Mouse (Mus musculus) liver, postnatal 0 days (tissue): ENCODE measurements around the gene Slc17a8. TPM values are rescaled to one million over a fixed set of nuclear protein-coding genes. Genes with fewer than 3 reads are reported as not detected.

Experiments
- ATAC-seq: fragments of 200-750 bp; cut with Nextera tagmentation; 2 replicates; pipeline ENCODE4 v1.8.0; 2017; ENCODE audit warnings: mild to moderate bottlenecking, moderate library complexity
- DNase-seq: peaks from one replicate; pipeline ENCODE4 v3.0.0-alpha.2; 2016
- H3K27ac ChIP-seq: fragments of 300-500 bp; sonication (generic); 2 replicates; pipeline ENCODE4 v1.5.1; 2014; ENCODE audit warnings: antibody characterized with exemption, moderate library complexity, mild to moderate bottlenecking, low read depth
- H3K27me3 ChIP-seq: fragments of 300-500 bp; sonication (generic); 2 replicates; pipeline ENCODE4 v1.6.1; 2014; ENCODE audit warnings: low read length, control low read depth, mixed read lengths; ENCODE audit not compliant: insufficient read depth
- H3K36me3 ChIP-seq: fragments of 300-500 bp; sonication (generic); replicated peaks from 2 replicates; pipeline ENCODE4 v1.6.1; 2014; ENCODE audit warnings: mild to moderate bottlenecking, control low read depth, low read length, moderate library complexity, mixed read lengths; ENCODE audit not compliant: insufficient read depth
- H3K4me1 ChIP-seq: fragments of 300-500 bp; sonication (generic); 2 replicates; pipeline ENCODE4 v1.6.1; 2014; ENCODE audit warnings: antibody characterized with exemption, mild to moderate bottlenecking, control low read depth; ENCODE audit not compliant: insufficient read depth
- H3K4me2 ChIP-seq: fragments of 300-500 bp; sonication (generic); 2 replicates; pipeline ENCODE4 v1.6.1; 2014; ENCODE audit warnings: low read depth, mild to moderate bottlenecking, low read length, moderate library complexity, mixed read lengths
- H3K4me3 ChIP-seq: fragments of 300-500 bp; sonication (generic); 2 replicates; pipeline ENCODE4 v1.5.1; 2014; ENCODE audit warnings: low read depth, low read length
- H3K9ac ChIP-seq: fragments of 300-500 bp; sonication (generic); replicated peaks from 2 replicates; pipeline ENCODE4 v1.6.1; 2014; ENCODE audit warnings: mild to moderate bottlenecking, moderate library complexity
- H3K9me3 ChIP-seq: fragments of 300-500 bp; sonication (generic); 2 replicates; pipeline ENCODE4 v1.6.1; 2016; ENCODE audit warnings: mild to moderate bottlenecking, control low read depth, low read length, mixed read lengths
- CTCF ChIP-seq: sonication (generic); IDR thresholded peaks from 2 replicates; pipeline ENCODE4 v1.5.1; 2016; ENCODE audit warnings: antibody characterized with exemption, low read depth
- EP300 ChIP-seq: IDR thresholded peaks from 2 replicates; pipeline ENCODE4 v1.6.1; 2016; ENCODE audit warnings: antibody characterized with exemption, low read depth, mild to moderate bottlenecking
- WGBS: fragments of 180-500 bp; shearing (Covaris S2); extraction: QIAGEN DNeasy Blood & Tissue Kit; methylation state at CpG from one replicate; pipeline ENCODE4 v1.1.7; 2014; ENCODE audit not compliant: insufficient replicate concordance; 5-methylcytosine and 5-hydroxymethylcytosine counted together
- polyA plus RNA-seq: library from polyadenylated mRNA; unstranded; fragments of >200 nt; fragmentation: Nextera tagmentation; extraction: Ambion mirVana; gene quantifications from 2 replicates; pipeline ENCODE4 v1.2.1, GENCODE M21; 2015

The Slc17a8 gene
- polyA plus RNA-seq, 1 experiment from 2014 or later, result 0.11 TPM

- Histone ChIP-seq H3K4me1 (peaks cover 3% of the 10 kb centered on the region), H3K27me3 (no peaks in the 10 kb centered on the region), H3K9ac (no peak overlapping the region), H3K4me2 (no peak overlapping the region), H3K27ac (peak overlapping the region; percentile 95), H3K36me3 (no peaks in the 10 kb centered on the region), H3K9me3 (no peaks in the 10 kb centered on the region), H3K4me3 (no peak overlapping the region)
- WGBS, result 43% methylated on average over 5 of the region's 5 CpGs
- TF ChIP-seq CTCF (no peak), EP300 (no peak)
- ATAC-seq, result peak; percentile 15; the same call in 1 of the 2 replicates
- DNase-seq, result no peak
Observed at GRCm38 (mm10) chr10:89631831-89632230, 10.8 kb upstream of the Slc17a8 start.

GRCm38 (mm10) chr10:89630564-89630963, 9.5 kb upstream of the Slc17a8 start:
- Histone ChIP-seq H3K36me3 (no peaks in the 10 kb centered on the region), H3K4me1 (peaks cover 3% of the 10 kb centered on the region), H3K4me2 (0 out of 2 replicates have a peak overlapping the region, but pooled peaks have one; percentile 18), H3K27ac (peak overlapping the region; percentile 95), H3K9me3 (no peaks in the 10 kb centered on the region), H3K4me3 (no peak overlapping the region), H3K27me3 (no peaks in the 10 kb centered on the region), H3K9ac (no peak overlapping the region)
- WGBS, result 80% methylated on average over 1 of the region's 1 CpGs
- TF ChIP-seq EP300, result no peak
- no peak for TF ChIP-seq CTCF
- ATAC-seq, result no peak
- no peak for DNase-seq

GRCm38 (mm10) chr10:89630052-89630451, 9.0 kb upstream of the Slc17a8 start:
- ATAC-seq (no peak), DNase-seq (no peak)
- no peaks in the 10 kb centered on the region for H3K36me3 ChIP-seq
- H3K4me3 ChIP-seq, result no peak overlapping the region
- no peak overlapping the region for H3K4me2 ChIP-seq
- peak; percentile 79 for TF ChIP-seq CTCF
- TF ChIP-seq EP300, result no peak
- H3K9ac ChIP-seq, result 0 out of 2 replicates have a peak overlapping the region, but pooled peaks have one; percentile 12
- H3K27ac ChIP-seq, result no peak overlapping the region
- no peaks in the 10 kb centered on the region for H3K27me3 ChIP-seq
- H3K4me1 ChIP-seq, result peaks cover 3% of the 10 kb centered on the region
- H3K9me3 ChIP-seq, result no peaks in the 10 kb centered on the region
- 31% methylated on average over 3 of the region's 3 CpGs for WGBS

- Histone ChIP-seq H3K27ac (peak overlapping the region; percentile 95), H3K4me1 (0 out of 2 replicates have a peak, but pooled peaks cover 4% of the 10 kb centered on the region), H3K4me2 (peak overlapping the region; percentile 42; the same call in 1 of the 2 replicates), H3K4me3 (no peak overlapping the region), H3K36me3 (no peaks in the 10 kb centered on the region), H3K9ac (no peak overlapping the region), H3K27me3 (no peaks in the 10 kb centered on the region), H3K9me3 (no peaks in the 10 kb centered on the region)
- DNase-seq, result no peak
- ATAC-seq, result peak; percentile 86
- 68% methylated on average over 2 of the region's 2 CpGs for WGBS
- TF ChIP-seq CTCF (no peak), EP300 (peak; percentile 50)
Observed at GRCm38 (mm10) chr10:89626714-89627113, 5.7 kb upstream of the Slc17a8 start.

- H3K4me1 ChIP-seq, result 0 out of 2 replicates have a peak, but pooled peaks cover 4% of the 10 kb centered on the region
- no peak overlapping the region for H3K4me2 ChIP-seq
- ATAC-seq (no peak), DNase-seq (no peak)
- no peaks in the 10 kb centered on the region for H3K9me3 ChIP-seq
- no peak overlapping the region for H3K9ac ChIP-seq
- WGBS, result 52% methylated on average over 2 of the region's 2 CpGs
- no peak overlapping the region for H3K27ac ChIP-seq
- no peaks in the 10 kb centered on the region for H3K27me3 ChIP-seq
- no peak for TF ChIP-seq CTCF
- TF ChIP-seq EP300, result no peak
- no peak overlapping the region for H3K4me3 ChIP-seq
- H3K36me3 ChIP-seq, result no peaks in the 10 kb centered on the region
Observed at GRCm38 (mm10) chr10:89624196-89624595, 3.1 kb upstream of the Slc17a8 start.

GRCm38 (mm10) chr10:89599311-89599710, 21.7 kb downstream of the Slc17a8 start:
- ATAC-seq (peak; percentile 51), DNase-seq (no peak)
- Histone ChIP-seq H3K27ac (no peak overlapping the region), H3K36me3 (no peaks in the 10 kb centered on the region), H3K4me1 (peaks cover 7% of the 10 kb centered on the region), H3K4me3 (no peak overlapping the region), H3K27me3 (no peaks in the 10 kb centered on the region), H3K9me3 (no peaks in the 10 kb centered on the region), H3K4me2 (no peak overlapping the region), H3K9ac (no peak overlapping the region)
- 58% methylated on average over 5 of the region's 5 CpGs for WGBS
- TF ChIP-seq CTCF (no peak), EP300 (no peak)

- H3K27me3 ChIP-seq, result no peaks in the 10 kb centered on the region
- peaks cover 14% of the 10 kb centered on the region for H3K4me1 ChIP-seq
- ATAC-seq, result peak; percentile 27; the same call in 1 of the 2 replicates
- WGBS, result 42% methylated on average over 4 of the region's 4 CpGs
- H3K27ac ChIP-seq, result no peak overlapping the region
- H3K4me3 ChIP-seq, result no peak overlapping the region
- H3K9ac ChIP-seq, result no peak overlapping the region
- no peaks in the 10 kb centered on the region for H3K36me3 ChIP-seq
- no peaks in the 10 kb centered on the region for H3K9me3 ChIP-seq
- no peak overlapping the region for H3K4me2 ChIP-seq
- no peak for TF ChIP-seq EP300
- TF ChIP-seq CTCF, result no peak
- no peak for DNase-seq
Observed at GRCm38 (mm10) chr10:89597275-89597674, 23.8 kb downstream of the Slc17a8 start.
